Mouse (Mus musculus) erythroblast, embryonic 14.5 days (primary cell): ENCODE results near the gene Naalad2. TPM values are rescaled to one million over a fixed set of nuclear protein-coding genes. Genes with fewer than 3 reads are reported as not detected.
"Not testable (repeated sequence)": the region's sequence is repeated elsewhere in the genome, so short reads cannot be mapped to it uniquely, and the experiment has no call there.

ENCODE experiments used
- H3K27me3 ChIP-seq: 2 replicates; pipeline ENCODE4 v1.6.1; 2012; ENCODE audit warnings: inconsistent platforms; ENCODE audit not compliant: control insufficient read depth
- H3K36me3 ChIP-seq: 2 replicates; pipeline ENCODE4 v1.6.1; 2012; ENCODE audit warnings: mild to moderate bottlenecking, inconsistent platforms; ENCODE audit not compliant: control insufficient read depth
- H3K4me1 ChIP-seq: 2 replicates; pipeline ENCODE4 v1.6.1; 2012; ENCODE audit warnings: inconsistent platforms; ENCODE audit not compliant: control insufficient read depth
- H3K4me3 ChIP-seq: replicated peaks from 2 replicates; pipeline ENCODE3; 2012; ENCODE audit warnings: moderate library complexity, mild to moderate bottlenecking, inconsistent platforms
- H3K9me3 ChIP-seq: 2 replicates; pipeline ENCODE4 v1.6.1; 2012; ENCODE audit warnings: low read length, inconsistent platforms, mixed read lengths; ENCODE audit not compliant: control insufficient read depth
- GATA1 ChIP-seq: IDR thresholded peaks from 2 replicates; pipeline ENCODE4 v1.6.1; 2012; ENCODE audit warnings: low read length, inconsistent platforms, mixed read lengths
- TAL1 ChIP-seq: IDR thresholded peaks from 3 replicates; pipeline ENCODE4 v1.6.1; 2012; ENCODE audit warnings: low read length, inconsistent platforms, mixed read lengths
- polyA plus RNA-seq: library from polyadenylated mRNA; stranded (reverse); fragments of >175 nt; gene quantifications from 2 replicates; pipeline ENCODE4 v1.2.3, GENCODE M21; 2012

The Naalad2 gene
- not detected in 2 replicates for polyA plus RNA-seq

- not testable (repeated sequence) for H3K4me3 ChIP-seq, H3K36me3 ChIP-seq, H3K27me3 ChIP-seq, H3K4me1 ChIP-seq, H3K9me3 ChIP-seq
These were observed at the start of gene Naalad2 for GRCm38 (mm10) chr9:18402895-18403294. Gene Naalad2, minus strand, starts transcription at chr9:18402995.

GRCm38 (mm10) chr9:18431687-18432086, 28.9 kb upstream of the Naalad2 start:
- no peaks in the 10 kb centered on the region for H3K4me1 ChIP-seq
- H3K9me3 ChIP-seq, result peaks cover 8% of the 10 kb centered on the region
- no peak overlapping the region for H3K4me3 ChIP-seq
- H3K27me3 ChIP-seq, result no peaks in the 10 kb centered on the region
- TF ChIP-seq GATA1 (no peak), TAL1 (no peak)
- H3K36me3 ChIP-seq, result no peaks in the 10 kb centered on the region

- H3K4me3 ChIP-seq, result no peak within 1 kb of the TSS
- TF ChIP-seq TAL1 (no peak), GATA1 (no peak)
- no peaks in the 10 kb centered on the region for H3K27me3 ChIP-seq
- H3K9me3 ChIP-seq, result peaks cover 8% of the 10 kb centered on the region
- no peaks in the 10 kb centered on the region for H3K36me3 ChIP-seq
- no peaks in the 10 kb centered on the region for H3K4me1 ChIP-seq
These were observed 27.6 kb upstream of the Naalad2 start, which contains the start of gene Mbd3l2 for GRCm38 (mm10) chr9:18430354-18430753. Gene Mbd3l2, plus strand, starts transcription at chr9:18430654.

GRCm38 (mm10) chr9:18412371-18412770, 9.6 kb upstream of the Naalad2 start:
- not testable (repeated sequence) for H3K27me3 ChIP-seq, H3K36me3 ChIP-seq, H3K9me3 ChIP-seq, H3K4me3 ChIP-seq, H3K4me1 ChIP-seq

GRCm38 (mm10) chr9:18404118-18404517, 1.3 kb upstream of the Naalad2 start, which contains the start of gene Ubtfl1:
Gene Ubtfl1, plus strand, starts transcription at chr9:18404418.
- Histone ChIP-seq H3K9me3 (no peaks in the 10 kb centered on the region), H3K4me3 (no peak within 1 kb of the TSS), H3K27me3 (no peaks in the 10 kb centered on the region), H3K4me1 (no peaks in the 10 kb centered on the region), H3K36me3 (no peaks in the 10 kb centered on the region)
- TF ChIP-seq GATA1, result no peak

- Histone ChIP-seq H3K9me3 (no peaks in the 10 kb centered on the region), H3K4me3 (no peak overlapping the region)
- TF ChIP-seq GATA1 (no peak), TAL1 (no peak)
These were observed 3.2 kb downstream of the Naalad2 start for GRCm38 (mm10) chr9:18399629-18400028.

GRCm38 (mm10) chr9:18385782-18386181, 17.0 kb downstream of the Naalad2 start:
- H3K4me1 ChIP-seq, result no peaks in the 10 kb centered on the region
- no peaks in the 10 kb centered on the region for H3K27me3 ChIP-seq
- H3K4me3 ChIP-seq, result no peak overlapping the region
- H3K36me3 ChIP-seq, result no peaks in the 10 kb centered on the region
- no peak for TF ChIP-seq TAL1
- TF ChIP-seq GATA1, result no peak
- H3K9me3 ChIP-seq, result no peaks in the 10 kb centered on the region

More at GRCm38 (mm10) chr9:18399629-18400028, 3.2 kb downstream of the Naalad2 start:
- no peaks in the 10 kb centered on the region for H3K27me3 ChIP-seq
- no peaks in the 10 kb centered on the region for H3K36me3 ChIP-seq
- no peaks in the 10 kb centered on the region for H3K4me1 ChIP-seq

GRCm38 (mm10) chr9:18373026-18373425, 29.8 kb downstream of the Naalad2 start:
- H3K9me3 ChIP-seq, H3K27me3 ChIP-seq, H3K36me3 ChIP-seq, H3K4me3 ChIP-seq, H3K4me1 ChIP-seq: not testable (repeated sequence)

- TF ChIP-seq GATA1 (no peak), TAL1 (no peak)
- no peaks in the 10 kb centered on the region for H3K4me1 ChIP-seq
- H3K27me3 ChIP-seq, result no peaks in the 10 kb centered on the region
- no peaks in the 10 kb centered on the region for H3K9me3 ChIP-seq
- H3K4me3 ChIP-seq, result no peak overlapping the region
- peaks cover 4% of the 10 kb centered on the region for H3K36me3 ChIP-seq
These were observed 82.8 kb downstream of the Naalad2 start for GRCm38 (mm10) chr9:18319990-18320389.

GRCm38 (mm10) chr9:18298301-18298700, 104.5 kb downstream of the Naalad2 start:
- Histone ChIP-seq H3K4me3 (no peak overlapping the region), H3K9me3 (no peaks in the 10 kb centered on the region), H3K27me3 (no peaks in the 10 kb centered on the region), H3K4me1 (peaks cover 11% of the 10 kb centered on the region), H3K36me3 (peaks cover 61% of the 10 kb centered on the region)
- no peak for TF ChIP-seq TAL1
- TF ChIP-seq GATA1, result no peak
